Mouse (Mus musculus): ENCODE data around the gene Kif24.

The Kif24 gene

GRCm38 (mm10) chr4:41464345-41465286 lies at the start of gene Kif24, which contains the start of gene Nudt2:
Gene Kif24 (minus strand): TSS chr4:41464887.
Gene Nudt2 (plus strand): TSS chr4:41465151.
- Histone ChIP-seq H3K27me3 (ENCODE audit: control insufficient read depth, insufficient read depth, low read length, poor library complexity, severe bottlenecking) (no peaks in the 10 kb centered on the region), H3K36me3 (ENCODE audit: control insufficient read depth, insufficient read depth, low read length, poor library complexity, severe bottlenecking) (no peaks in the 10 kb centered on the region)
- peak; percentile 99 for DNase-seq (ENCODE audit: low read depth, low spot score)

GRCm38 (mm10) chr4:41513714-41514113 lies 49.0 kb upstream of the Kif24 start:
- Histone ChIP-seq H3K27me3 (ENCODE audit: control insufficient read depth, insufficient read depth, low read length, poor library complexity, severe bottlenecking) (no peaks in the 10 kb centered on the region), H3K36me3 (ENCODE audit: control insufficient read depth, insufficient read depth, low read length, poor library complexity, severe bottlenecking) (no peaks in the 10 kb centered on the region)
- DNase-seq (ENCODE audit: low read depth, low spot score), result no peak

GRCm38 (mm10) chr4:41513309-41513708 lies 48.6 kb upstream of the Kif24 start:
- Histone ChIP-seq H3K27me3 (ENCODE audit: control insufficient read depth, insufficient read depth, low read length, poor library complexity, severe bottlenecking) (no peaks in the 10 kb centered on the region), H3K36me3 (ENCODE audit: control insufficient read depth, insufficient read depth, low read length, poor library complexity, severe bottlenecking) (no peaks in the 10 kb centered on the region)
- DNase-seq (ENCODE audit: low read depth, low spot score), result no peak

- no peaks in the 10 kb centered on the region for H3K36me3 ChIP-seq (ENCODE audit: control insufficient read depth, insufficient read depth, low read length, poor library complexity, severe bottlenecking)
Measured at GRCm38 (mm10) chr4:41507998-41508397, 43.3 kb upstream of the Kif24 start.

GRCm38 (mm10) chr4:41507326-41507924 lies 42.7 kb upstream of the Kif24 start:
- DNase-seq (ENCODE audit: low read depth, low spot score), result no peak
- no peaks in the 10 kb centered on the region for H3K27me3 ChIP-seq (ENCODE audit: control insufficient read depth, insufficient read depth, low read length, poor library complexity, severe bottlenecking)
- no peaks in the 10 kb centered on the region for H3K36me3 ChIP-seq (ENCODE audit: control insufficient read depth, insufficient read depth, low read length, poor library complexity, severe bottlenecking)

More at GRCm38 (mm10) chr4:41507998-41508397, 43.3 kb upstream of the Kif24 start:
- no peaks in the 10 kb centered on the region for H3K27me3 ChIP-seq (ENCODE audit: control insufficient read depth, insufficient read depth, low read length, poor library complexity, severe bottlenecking)
- no peak for DNase-seq (ENCODE audit: low read depth, low spot score)

GRCm38 (mm10) chr4:41506906-41507305 lies 42.2 kb upstream of the Kif24 start:
- no peaks in the 10 kb centered on the region for H3K27me3 ChIP-seq (ENCODE audit: control insufficient read depth, insufficient read depth, low read length, poor library complexity, severe bottlenecking)
- DNase-seq (ENCODE audit: low read depth, low spot score), result peak; percentile 64
- no peaks in the 10 kb centered on the region for H3K36me3 ChIP-seq (ENCODE audit: control insufficient read depth, insufficient read depth, low read length, poor library complexity, severe bottlenecking)

- DNase-seq (ENCODE audit: low read depth, low spot score), result peak; percentile 48
- Histone ChIP-seq H3K36me3 (ENCODE audit: control insufficient read depth, insufficient read depth, low read length, poor library complexity, severe bottlenecking) (no peaks in the 10 kb centered on the region), H3K27me3 (ENCODE audit: control insufficient read depth, insufficient read depth, low read length, poor library complexity, severe bottlenecking) (no peaks in the 10 kb centered on the region)
Measured at GRCm38 (mm10) chr4:41506156-41506555, 41.5 kb upstream of the Kif24 start.

GRCm38 (mm10) chr4:41505131-41505551 lies 40.5 kb upstream of the Kif24 start:
- DNase-seq (ENCODE audit: low read depth, low spot score), result no peak
- no peaks in the 10 kb centered on the region for H3K36me3 ChIP-seq (ENCODE audit: control insufficient read depth, insufficient read depth, low read length, poor library complexity, severe bottlenecking)

GRCm38 (mm10) chr4:41504325-41504724 lies 39.6 kb upstream of the Kif24 start:
- Histone ChIP-seq H3K27me3 (ENCODE audit: control insufficient read depth, insufficient read depth, low read length, poor library complexity, severe bottlenecking) (no peaks in the 10 kb centered on the region), H3K36me3 (ENCODE audit: control insufficient read depth, insufficient read depth, low read length, poor library complexity, severe bottlenecking) (no peaks in the 10 kb centered on the region)
- no peak for DNase-seq (ENCODE audit: low read depth, low spot score)

More at GRCm38 (mm10) chr4:41505131-41505551, 40.5 kb upstream of the Kif24 start:
- no peaks in the 10 kb centered on the region for H3K27me3 ChIP-seq (ENCODE audit: control insufficient read depth, insufficient read depth, low read length, poor library complexity, severe bottlenecking)

- no peaks in the 10 kb centered on the region for H3K36me3 ChIP-seq (ENCODE audit: control insufficient read depth, insufficient read depth, low read length, poor library complexity, severe bottlenecking)
- peak; percentile 53 for DNase-seq (ENCODE audit: low read depth, low spot score)
- no peaks in the 10 kb centered on the region for H3K27me3 ChIP-seq (ENCODE audit: control insufficient read depth, insufficient read depth, low read length, poor library complexity, severe bottlenecking)
Measured at GRCm38 (mm10) chr4:41502986-41503412, 38.3 kb upstream of the Kif24 start, which contains the start of gene AI464131. Gene AI464131 (minus strand): TSS chr4:41503076.

GRCm38 (mm10) chr4:41502171-41502940 lies 37.7 kb upstream of the Kif24 start:
- Histone ChIP-seq H3K27me3 (ENCODE audit: control insufficient read depth, insufficient read depth, low read length, poor library complexity, severe bottlenecking) (no peaks in the 10 kb centered on the region), H3K36me3 (ENCODE audit: control insufficient read depth, insufficient read depth, low read length, poor library complexity, severe bottlenecking) (no peaks in the 10 kb centered on the region)
- DNase-seq (ENCODE audit: low read depth, low spot score), result no peak

- H3K36me3 ChIP-seq (ENCODE audit: control insufficient read depth, insufficient read depth, low read length, poor library complexity, severe bottlenecking), result no peaks in the 10 kb centered on the region
Measured at GRCm38 (mm10) chr4:41500787-41501186, 36.1 kb upstream of the Kif24 start.

GRCm38 (mm10) chr4:41499619-41500018 lies 34.9 kb upstream of the Kif24 start:
- Histone ChIP-seq H3K27me3 (ENCODE audit: control insufficient read depth, insufficient read depth, low read length, poor library complexity, severe bottlenecking) (no peaks in the 10 kb centered on the region; the same call in 1 of the 2 replicates), H3K36me3 (ENCODE audit: control insufficient read depth, insufficient read depth, low read length, poor library complexity, severe bottlenecking) (no peaks in the 10 kb centered on the region)
- no peak for DNase-seq (ENCODE audit: low read depth, low spot score)

More at GRCm38 (mm10) chr4:41500787-41501186, 36.1 kb upstream of the Kif24 start:
- DNase-seq (ENCODE audit: low read depth, low spot score), result no peak
- no peaks in the 10 kb centered on the region; the same call in 1 of the 2 replicates for H3K27me3 ChIP-seq (ENCODE audit: control insufficient read depth, insufficient read depth, low read length, poor library complexity, severe bottlenecking)

- DNase-seq (ENCODE audit: low read depth, low spot score), result peak; percentile 15
- H3K27me3 ChIP-seq (ENCODE audit: control insufficient read depth, insufficient read depth, low read length, poor library complexity, severe bottlenecking), result no peaks in the 10 kb centered on the region; the same call in 1 of the 2 replicates
- no peaks in the 10 kb centered on the region for H3K36me3 ChIP-seq (ENCODE audit: control insufficient read depth, insufficient read depth, low read length, poor library complexity, severe bottlenecking)
Measured at GRCm38 (mm10) chr4:41498921-41499391, 34.3 kb upstream of the Kif24 start.
